Mouse (Mus musculus) mature B cell (primary cell): ENCODE measurements around the gene Mvk.

Experiments used
- in situ Hi-C: fragments of 300-500 bp; cut with MboI; formaldehyde crosslinking; loops from 2 replicates; pipeline ENCODE4 v1.14.3; 2019

The Mvk gene

GRCm38 (mm10) chr5:114456995-114457605 is 13.0 kb downstream of the Mvk start:
- in situ Hi-C loops, result loop anchor here (10.0 kb wide), 1 partner anchor 158 kb away; no protein-coding TSS in a partner anchor

- in situ Hi-C loops, result no loop called here
These were observed 17.2 kb downstream of the Mvk start for GRCm38 (mm10) chr5:114461238-114461637.

GRCm38 (mm10) chr5:114462067-114463040 is 18.3 kb downstream of the Mvk start:
- in situ Hi-C loops, result no loop called here

GRCm38 (mm10) chr5:114464561-114464960 is 20.5 kb downstream of the Mvk start:
- in situ Hi-C loops, result no loop called here

GRCm38 (mm10) chr5:114465641-114466040 is 21.6 kb downstream of the Mvk start:
- in situ Hi-C loops, result no loop called here

- in situ Hi-C loops, result no loop called here
These were observed 22.9 kb downstream of the Mvk start for GRCm38 (mm10) chr5:114467019-114467418.

DNA sequence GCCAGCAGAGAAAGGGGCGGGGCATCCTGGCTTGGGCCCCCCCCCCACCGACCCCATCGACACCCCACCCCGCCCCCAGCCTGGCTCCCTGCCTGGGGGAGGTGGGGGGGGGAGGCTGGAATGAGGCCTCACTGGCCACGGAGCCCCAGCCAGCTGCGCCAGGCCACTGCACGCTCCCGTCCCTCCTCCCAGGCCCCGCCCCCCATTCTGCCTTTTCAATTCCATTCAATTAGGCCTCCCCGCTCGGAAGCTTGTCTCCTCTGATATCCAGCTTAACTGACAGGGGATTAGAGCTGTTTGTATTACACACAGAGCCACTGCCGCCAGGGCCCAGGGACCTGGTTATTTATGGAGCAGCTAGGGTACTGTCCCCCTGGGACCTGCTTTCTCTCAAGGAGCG is 23.4 kb downstream of the Mvk start:
- in situ Hi-C loops, result no loop called here

- in situ Hi-C loops, result no loop called here
These were observed 23.9 kb downstream of the Mvk start for GRCm38 (mm10) chr5:114468007-114468406.

- in situ Hi-C loops, result no loop called here
These were observed 26.3 kb downstream of the Mvk start for GRCm38 (mm10) chr5:114470359-114470758.

GRCm38 (mm10) chr5:114474741-114475491 is 30.8 kb downstream of the Mvk start:
- in situ Hi-C loops, result no loop called here

- in situ Hi-C loops, result no loop called here
These were observed 34.2 kb downstream of the Mvk start for GRCm38 (mm10) chr5:114478267-114478666.

DNA sequence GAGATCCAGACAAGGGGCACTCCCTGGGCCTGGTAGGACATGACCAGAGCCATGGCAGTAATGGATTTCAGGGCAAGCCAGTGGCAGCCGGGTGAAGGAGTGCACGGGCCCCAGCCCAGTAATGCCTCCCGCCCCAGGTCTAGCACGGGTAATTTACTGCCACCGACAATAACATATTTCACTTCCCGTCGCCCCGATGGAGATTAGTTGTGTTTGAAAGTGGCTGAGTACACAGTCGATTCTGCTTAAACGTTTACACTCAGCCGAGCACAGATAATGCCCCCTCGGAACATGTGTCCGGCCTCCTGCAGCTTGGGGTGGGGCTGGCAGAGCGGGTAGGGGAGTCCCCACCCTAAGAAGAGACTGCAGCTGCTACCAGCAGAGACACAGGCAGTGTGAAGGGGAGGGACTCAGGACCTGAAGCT is 38.5 kb downstream of the Mvk start:
- in situ Hi-C loops, result no loop called here

- in situ Hi-C loops, result no loop called here
These were observed 41.6 kb downstream of the Mvk start for GRCm38 (mm10) chr5:114485685-114486084.

GRCm38 (mm10) chr5:114489570-114489969 is 45.5 kb downstream of the Mvk start:
- in situ Hi-C loops, result no loop called here

- in situ Hi-C loops, result no loop called here
These were observed 46.2 kb downstream of the Mvk start for GRCm38 (mm10) chr5:114490241-114490640.

DNA sequence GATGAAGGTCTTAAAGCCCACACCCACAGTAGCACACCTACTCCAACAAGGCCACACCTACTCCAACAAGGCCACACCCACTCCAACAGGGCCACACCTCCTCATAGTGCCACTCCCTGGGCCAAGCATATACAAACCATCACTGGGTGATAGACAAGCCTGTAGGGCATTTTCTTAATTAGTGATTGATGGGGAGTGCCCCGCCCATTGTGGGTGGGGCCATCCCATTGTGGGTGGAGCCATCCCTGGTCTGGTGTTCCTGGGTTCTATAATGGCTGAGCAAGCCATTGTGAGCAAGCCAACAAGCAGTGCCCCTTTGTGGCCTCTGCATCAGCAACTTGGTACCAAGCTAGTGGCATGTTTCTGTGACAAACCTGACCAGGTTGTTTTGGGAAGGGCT is 50.7 kb downstream of the Mvk start:
- in situ Hi-C loops, result no loop called here

DNA sequence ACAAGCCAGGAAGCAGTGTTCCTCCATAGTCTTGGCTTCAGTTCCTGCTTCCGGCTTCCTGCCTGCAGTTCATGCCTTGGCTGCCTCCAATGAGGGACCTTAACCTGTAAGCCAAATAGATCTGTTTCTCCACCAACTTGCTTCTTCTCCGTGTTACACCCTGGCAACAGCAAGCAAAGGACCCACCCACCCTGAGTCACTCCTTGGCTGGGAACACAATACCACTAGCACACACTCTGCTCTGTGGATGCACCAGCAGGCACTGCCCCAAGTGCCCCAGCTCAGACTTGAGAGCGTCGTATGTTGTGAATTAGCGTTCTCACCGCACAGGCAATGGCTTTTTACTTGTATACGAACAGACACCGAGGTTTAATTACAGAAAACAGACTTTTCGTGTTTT is 57.2 kb downstream of the Mvk start:
- in situ Hi-C loops, result no loop called here

GRCm38 (mm10) chr5:114504826-114505225 is 60.8 kb downstream of the Mvk start:
- in situ Hi-C loops, result no loop called here

GRCm38 (mm10) chr5:114505260-114506085 is 61.4 kb downstream of the Mvk start:
- in situ Hi-C loops, result no loop called here

GRCm38 (mm10) chr5:114507394-114507793 is 63.3 kb downstream of the Mvk start:
- in situ Hi-C loops, result no loop called here

DNA sequence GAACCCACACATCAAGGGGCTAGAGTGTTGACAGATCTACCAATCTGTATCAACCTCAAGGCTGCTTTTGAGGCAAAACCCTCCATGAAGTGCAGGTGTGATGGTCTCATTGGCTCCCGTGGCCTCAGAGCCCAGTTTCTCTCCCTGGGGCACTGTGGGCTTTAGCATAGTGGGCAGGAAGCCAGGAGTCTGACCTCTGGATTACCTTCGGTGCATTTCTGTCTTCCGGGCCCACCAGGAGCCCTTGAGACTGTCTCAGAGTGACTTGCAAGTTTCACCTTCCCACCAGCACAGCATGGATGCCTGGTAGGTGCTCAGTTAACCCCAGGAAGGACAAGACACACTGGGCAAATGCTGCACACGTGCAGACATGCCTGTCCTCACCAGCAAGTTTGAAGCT is 63.9 kb downstream of the Mvk start:
- in situ Hi-C loops, result no loop called here
